9 mouse cellular contexts compared by ENCODE assay signal in genomic region chr5:124004356-124005150, GRCm38 (mm10). TPM values are rescaled to one million over a fixed set of nuclear protein-coding genes. Genes with fewer than 3 reads are reported as not detected.
DNase-seq lines count a peak whose midpoint lies in the region; ATAC-seq lines count a peak whose summit lies in the region.
"Had no signal": no experiment of that assay in that cellular context is flagged by ENCODE, and none has a peak within 500 bp of the region (broad histone marks: within the 10 kb centered on the region; RNA-seq: fewer than 3 reads in every experiment).

No protein-coding gene starts in this region.

- DNase-seq in adrenal gland, adult (ENCODE audit: inconsistent age in 2 of 2, low spot score in 1 of 2), result peak; percentile 72 to 93
- DNase-seq in adrenal gland, adult 18-20 months (ENCODE audit: low spot score in 2 of 2), result no peak
- DNase-seq in midbrain, embryonic 10.5 days (ENCODE audit: low spot score), result no peak
- peak; percentile 79 to 93 for DNase-seq in kidney, postnatal 25 days
- DNase-seq in thymus, postnatal 25 days, result peak; percentile 41
- DNase-seq in urinary bladder, postnatal 4 days (ENCODE audit: low spot score in 2 of 2), result no peak
- DNase-seq in heart, postnatal 14 days, result no peak
- DNase-seq: lung, postnatal 10 days had no signal

- no peaks in the 10 kb centered on the region for H3K9me3 ChIP-seq in midbrain, embryonic 13.5 days
- no peaks in the 10 kb centered on the region for H3K9me3 ChIP-seq in midbrain, embryonic 10.5 days (replicated peaks)

- no peak overlapping the region for H3K4me3 ChIP-seq in midbrain, embryonic 13.5 days (replicated peaks)
- no peak overlapping the region for H3K4me3 ChIP-seq in midbrain, embryonic 10.5 days

- no peaks in the 10 kb centered on the region for H3K27me3 ChIP-seq in midbrain, embryonic 13.5 days
- no peaks in the 10 kb centered on the region for H3K27me3 ChIP-seq in midbrain, embryonic 10.5 days (ENCODE audit: low read depth, poor library complexity, severe bottlenecking)

- peaks cover 20% of the 10 kb centered on the region for H3K4me1 ChIP-seq in midbrain, embryonic 13.5 days (replicated peaks)
- H3K4me1 ChIP-seq in midbrain, embryonic 10.5 days, result peaks cover 21% of the 10 kb centered on the region

- peak overlapping the region; percentile 19; the same call in 1 of the 2 replicates for H3K27ac ChIP-seq in midbrain, embryonic 13.5 days
- H3K27ac ChIP-seq in midbrain, embryonic 10.5 days (replicated peaks), result no peak overlapping the region

- H3K36me3 ChIP-seq in midbrain, embryonic 13.5 days, result peaks cover 62% of the 10 kb centered on the region
- peaks cover 72% of the 10 kb centered on the region for H3K36me3 ChIP-seq in midbrain, embryonic 10.5 days

- H3K4me2 ChIP-seq in midbrain, embryonic 13.5 days (replicated peaks), result no peak overlapping the region

- 93% methylated on average over 17 of the region's 17 CpGs for WGBS in midbrain, embryonic 13.5 days
- WGBS in midbrain, embryonic 10.5 days, result 94% methylated on average over 17 of the region's 17 CpGs

- intact Hi-C loops in heart, postnatal 14 days (cut with DNase I), result no loop called here

- H3K9ac ChIP-seq in midbrain, embryonic 13.5 days (replicated peaks), result no peak overlapping the region

- no peak for ATAC-seq in midbrain, embryonic 13.5 days

RNA-seq across cellular contexts. Expression of gene Vps37b, which starts 27.5 kb away (rescaled TPM):
- total RNA-seq in adrenal gland, adult 18-20 months (2021), result 100 to 1,000 TPM in 1 of 2 experiments, 10 to 100 TPM in 1; 97.2 to 127 TPM
- polyA plus RNA-seq in midbrain, embryonic 13.5 days (2015; fragmentation: Nextera tagmentation; extraction: Ambion mirVana), result 71.5 and 79.3 TPM in 2 replicates
- polyA plus RNA-seq in midbrain, embryonic 10.5 days (2016; fragmentation: Nextera tagmentation; extraction: Ambion mirVana), result 58.1 and 69.2 TPM in 2 replicates
- 10 to 100 TPM; 22.2 to 22.7 TPM for total RNA-seq in heart, postnatal 14 days (2021)

RNA-seq across cellular contexts. Expression of gene Hip1r, which starts 31.1 kb away (rescaled TPM):
- total RNA-seq in adrenal gland, adult 18-20 months (2021), result 10 to 100 TPM; 20.1 to 28.4 TPM
- 19.0 and 20.1 TPM in 2 replicates for polyA plus RNA-seq in midbrain, embryonic 13.5 days (2015; fragmentation: Nextera tagmentation; extraction: Ambion mirVana)
- polyA plus RNA-seq in midbrain, embryonic 10.5 days (2016; fragmentation: Nextera tagmentation; extraction: Ambion mirVana), result 6.6 and 9.2 TPM in 2 replicates
- 10 to 100 TPM; 23.2 to 25.0 TPM for total RNA-seq in heart, postnatal 14 days (2021)

Comparison
In these comparisons a context has a peak if more than half of its experiments do, and no peak if none do; other contexts are left out.
1. DNase-seq: peak in adrenal gland, adult (2 of 2), kidney, postnatal 25 days (2 of 2) and thymus, postnatal 25 days (single experiment); none in adrenal gland, adult 18-20 months (0 of 2), midbrain, embryonic 10.5 days (single experiment), urinary bladder, postnatal 4 days (0 of 2) and heart, postnatal 14 days (0 of 2).
2. RNA of gene Vps37b, which starts 27.5 kb away (total RNA-seq): 97.2 to 127 TPM in adrenal gland, adult 18-20 months; 22.2 to 22.7 TPM in heart, postnatal 14 days; every median in the first group is over 4 times any median in the second.